Mouse (Mus musculus) cerebellum, adult (tissue): ENCODE data around the gene Kcnk18.

Experiments used
- ATAC-seq: cut with Nextera tagmentation; 2 replicates; pipeline ENCODE4 v1.9.2; 2017; ENCODE audit warnings: mild to moderate bottlenecking, moderate library complexity, mixed read lengths; ENCODE audit not compliant: insufficient number of reproducible peaks, low FRiP score, low TSS enrichment

Gene Kcnk18

DNA sequence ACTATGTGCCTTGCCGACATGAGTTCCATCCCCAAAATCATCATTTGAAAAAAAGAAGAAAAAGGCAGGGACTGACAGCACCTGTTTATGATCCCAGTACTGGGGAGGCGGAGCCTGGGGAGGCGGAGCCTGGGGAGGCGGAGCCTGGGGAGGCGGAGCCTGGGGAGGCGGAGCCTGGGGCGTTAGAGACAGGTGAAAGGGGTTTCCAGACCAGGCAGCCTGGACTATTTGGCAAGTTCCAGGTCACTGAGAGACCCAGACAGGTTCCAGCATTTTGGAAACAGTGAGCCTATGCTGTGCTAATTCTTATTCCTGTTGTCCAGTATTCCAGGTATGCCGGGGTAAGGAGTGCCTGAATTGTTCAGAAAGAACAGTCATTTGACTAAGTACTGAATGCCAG lies at the start of gene Kcnk18:
Gene Kcnk18, plus strand, starts transcription at position 224 of the 400 bp plus-strand sequence.
- ATAC-seq: no peak

DNA sequence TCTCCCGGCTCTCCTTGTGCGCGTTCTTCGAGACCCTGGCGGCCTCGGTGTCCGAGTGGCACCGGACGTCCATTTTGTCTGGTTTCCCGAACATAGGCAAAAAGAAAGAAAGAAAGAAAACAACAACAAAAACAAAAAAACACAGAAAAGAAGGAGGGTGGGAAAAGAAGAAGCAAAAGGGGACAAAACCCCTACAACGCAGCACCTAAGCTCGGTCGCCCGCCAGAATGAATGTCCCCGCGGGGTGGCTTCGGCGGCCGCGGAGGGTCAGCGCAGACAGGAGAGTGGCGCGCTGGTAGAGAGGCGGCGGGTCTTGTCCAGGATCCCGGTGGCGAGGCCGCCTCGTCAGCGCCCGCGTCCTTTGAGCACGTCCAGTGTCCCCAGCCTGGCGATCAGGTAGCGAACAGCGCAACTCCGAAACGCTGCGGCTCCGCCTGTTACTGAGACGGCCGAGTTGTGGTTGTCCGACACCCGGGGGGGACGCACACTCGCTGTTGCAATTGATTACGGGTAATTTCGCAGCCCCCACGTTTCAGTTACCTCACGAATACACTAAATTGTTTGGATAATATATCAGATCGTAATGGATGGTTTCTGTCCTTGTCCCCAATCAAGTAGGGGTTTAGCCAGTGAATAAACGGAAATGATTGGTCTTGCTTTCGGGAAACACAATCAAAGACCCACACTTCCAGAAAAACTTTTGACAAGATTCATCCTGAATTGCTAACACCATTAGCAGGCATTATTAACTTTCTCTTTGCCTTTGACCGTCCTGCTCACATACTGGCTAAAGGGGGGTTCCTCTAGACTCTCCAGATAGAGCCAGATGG lies 48.9 kb upstream of the Kcnk18 start, which contains the start of gene Vax1:
Gene Vax1, minus strand, starts transcription at position 121 of the 830 bp plus-strand sequence.
- ATAC-seq: no peak

DNA sequence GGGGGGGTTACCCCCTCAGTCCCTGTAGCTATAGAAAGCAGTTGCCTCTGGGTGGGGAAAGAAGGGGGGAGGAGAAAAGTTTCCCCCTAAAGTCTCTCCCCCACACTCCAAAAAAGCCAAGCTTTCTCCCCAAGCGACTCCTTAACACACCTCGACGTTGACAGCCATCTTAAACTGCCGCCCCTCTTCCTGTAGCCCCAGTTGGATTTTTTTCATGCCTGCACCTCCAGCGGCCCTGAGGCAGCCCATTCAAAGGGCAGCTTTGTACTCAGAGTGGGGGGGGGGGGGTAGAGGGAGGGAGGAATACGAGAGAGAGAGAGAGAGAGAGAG lies 48.3 kb upstream of the Kcnk18 start:
- ATAC-seq: no peak

DNA sequence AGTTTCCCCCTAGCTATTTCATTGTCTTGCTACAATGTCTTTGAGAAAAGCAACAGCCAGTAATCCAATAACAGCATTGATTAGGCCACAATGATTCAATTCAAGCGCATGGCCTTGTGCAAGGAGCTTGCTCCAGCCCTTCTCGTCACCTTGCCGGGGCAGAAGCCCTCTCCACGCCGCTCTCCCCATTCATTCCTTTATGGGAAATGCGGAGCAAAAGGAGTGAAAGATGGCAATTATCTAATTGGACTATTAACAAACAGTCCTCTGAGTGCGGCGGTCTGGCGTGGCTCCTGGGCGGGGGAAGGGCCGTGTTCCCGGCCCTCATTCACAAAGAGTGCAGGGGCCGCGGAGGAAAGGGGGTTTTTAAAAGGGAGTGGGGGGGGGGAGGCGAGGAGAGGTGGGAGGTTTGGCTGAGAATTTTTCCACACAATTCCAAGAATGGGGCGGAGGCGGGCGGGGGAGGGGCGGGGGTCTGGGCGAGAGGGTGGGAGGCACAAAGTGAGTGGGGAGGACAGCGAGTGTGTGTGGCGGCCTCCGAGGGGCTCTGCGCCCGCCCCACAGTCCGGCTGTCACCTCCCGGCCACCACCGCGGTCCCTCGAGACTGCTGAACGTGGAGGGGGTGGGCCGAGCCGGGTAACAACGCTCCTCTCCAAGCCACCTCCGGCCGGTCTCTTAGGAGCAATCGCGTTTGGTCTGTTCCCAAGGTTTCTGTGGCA lies 47.7 kb upstream of the Kcnk18 start:
- no peak for ATAC-seq

DNA sequence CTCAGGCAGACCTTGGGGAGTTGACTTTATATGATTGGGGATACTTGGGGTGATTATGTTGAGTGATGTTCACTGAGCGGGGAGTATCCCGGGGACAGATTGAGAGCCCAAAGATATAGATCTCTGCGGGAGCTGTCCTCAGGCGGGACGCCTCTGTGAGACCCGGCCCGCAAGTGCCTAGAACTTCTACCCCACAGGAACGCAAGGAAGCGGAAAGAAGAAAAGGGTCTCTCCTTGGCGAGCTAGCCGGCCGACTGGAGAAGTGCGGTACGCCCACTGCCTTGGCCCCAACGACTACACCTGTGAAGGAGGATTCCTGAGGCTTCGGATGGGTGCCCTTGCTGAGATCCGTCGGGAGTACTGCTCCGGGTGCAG lies 47.2 kb upstream of the Kcnk18 start:
- no peak for ATAC-seq

DNA sequence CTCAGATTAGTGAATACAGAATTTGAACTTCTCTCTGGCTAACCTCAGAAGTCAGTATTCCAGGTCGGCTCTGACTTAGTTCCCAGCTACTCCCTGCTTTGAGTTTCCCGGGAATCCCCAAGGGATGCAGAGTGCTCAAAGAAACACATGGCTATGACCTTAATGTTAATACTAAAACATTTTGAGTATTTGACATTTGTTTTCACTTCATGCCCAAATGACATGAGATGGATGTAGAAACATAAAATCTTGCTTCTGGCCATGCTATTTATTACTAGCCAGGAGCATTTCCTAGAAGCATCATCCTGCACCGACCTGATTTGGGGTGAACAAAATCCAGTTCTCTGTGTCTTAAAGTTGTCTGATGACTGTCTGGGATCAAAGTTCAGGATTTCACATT lies 46.2 kb upstream of the Kcnk18 start:
- ATAC-seq: no peak

DNA sequence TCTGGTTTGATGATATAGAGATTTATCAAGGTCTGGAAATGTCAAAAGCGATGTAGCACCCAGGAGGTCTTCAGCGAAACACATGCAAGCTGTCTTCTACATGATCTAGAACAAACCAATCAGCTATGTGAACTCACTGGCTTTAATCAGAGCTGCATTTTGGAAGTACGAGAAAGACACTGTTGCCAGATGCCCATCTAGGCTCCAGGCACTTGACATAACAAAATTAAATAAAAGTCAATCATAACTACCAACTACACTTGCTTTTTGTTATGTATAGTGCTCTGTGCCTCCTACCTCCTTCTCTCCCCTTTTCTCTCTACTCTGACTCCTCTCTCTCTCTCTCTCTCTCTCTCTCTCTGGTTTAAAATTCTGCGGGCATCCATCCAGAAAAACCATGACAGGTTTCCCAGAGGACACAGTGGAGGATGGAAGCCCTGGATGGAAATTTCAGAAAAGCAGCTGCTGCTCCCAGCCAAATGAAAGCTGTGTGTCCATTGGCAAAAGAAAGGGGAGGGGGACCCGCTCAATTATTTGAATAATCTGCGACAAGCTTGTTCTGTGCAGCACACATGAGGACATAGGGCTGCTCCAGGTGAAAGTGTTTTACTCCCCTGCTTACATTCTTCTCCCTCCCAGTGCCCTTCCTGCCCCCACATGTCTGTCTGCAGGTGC lies 45.5 kb upstream of the Kcnk18 start:
- ATAC-seq: no peak

DNA sequence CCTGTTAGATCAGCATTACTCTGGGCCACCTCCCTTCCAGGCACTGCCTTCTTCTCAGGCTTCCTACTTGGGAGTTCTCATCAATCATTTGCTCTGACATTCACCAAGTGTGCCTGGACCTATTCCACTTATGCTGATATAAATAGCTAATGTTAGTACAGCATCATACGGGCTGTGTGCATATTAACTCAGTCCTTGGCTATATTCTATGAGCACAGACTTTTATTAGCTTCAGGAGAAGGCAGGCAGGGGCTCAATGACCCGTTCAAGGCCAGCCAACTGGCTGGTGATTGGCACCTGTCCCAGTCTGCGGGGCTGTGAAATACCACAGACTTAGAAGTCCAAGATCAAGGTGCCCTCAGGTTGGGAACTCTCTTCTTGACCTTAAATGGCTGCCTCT lies 35.0 kb upstream of the Kcnk18 start:
- ATAC-seq: no peak

DNA sequence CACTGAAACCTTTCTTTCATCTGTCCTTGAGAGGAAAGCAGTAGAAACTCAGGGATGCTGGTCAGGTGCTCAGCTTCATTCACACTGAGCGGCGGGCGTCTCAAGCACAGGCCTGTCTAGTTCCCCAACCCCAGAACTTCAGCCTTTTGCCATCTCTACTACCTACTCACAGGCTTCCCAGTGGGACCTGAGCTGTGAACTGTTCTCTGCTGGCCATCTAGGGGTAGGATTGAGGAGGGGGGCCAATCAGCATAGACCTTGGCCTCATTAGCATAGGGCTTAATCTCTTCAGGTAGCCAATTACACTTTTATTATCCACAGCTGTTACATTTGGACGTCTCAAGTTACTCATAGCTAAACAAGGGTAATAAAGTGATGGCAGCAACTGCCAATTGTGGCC lies 30.0 kb upstream of the Kcnk18 start:
- ATAC-seq: no peak

DNA sequence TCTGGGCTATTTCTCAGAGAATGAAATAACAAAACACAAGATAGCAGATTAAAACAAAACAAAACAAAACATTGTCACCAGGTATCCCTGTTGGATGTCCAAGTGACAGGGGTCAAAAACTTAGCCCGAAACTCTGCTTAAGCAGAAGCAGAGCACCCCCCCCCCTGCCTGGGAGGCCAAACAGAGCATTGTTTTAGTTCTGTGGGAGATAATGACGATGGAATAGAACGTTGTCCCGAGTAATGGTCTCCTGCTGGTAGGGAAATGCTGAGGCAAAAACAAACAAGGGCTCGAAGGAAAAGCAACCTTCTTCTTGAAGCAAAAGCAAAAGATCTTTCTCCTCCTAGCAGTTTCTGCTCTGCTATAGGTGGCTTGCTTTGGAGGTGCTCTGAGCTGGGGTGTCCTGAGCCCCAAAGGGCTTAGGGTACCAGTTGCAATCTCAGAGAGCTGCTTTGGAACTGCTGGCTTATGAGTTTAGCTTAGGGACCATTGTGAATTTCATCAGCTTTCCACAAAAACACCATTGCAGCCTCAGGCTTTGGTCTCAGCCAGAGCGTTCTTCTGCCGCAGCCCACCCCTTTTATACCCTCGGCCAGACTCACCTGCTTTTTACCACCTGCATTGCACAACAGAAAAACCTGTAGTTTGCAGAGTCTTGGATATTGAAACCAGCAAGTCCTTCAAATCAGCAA lies 28.4 kb upstream of the Kcnk18 start:
- ATAC-seq: no peak

DNA sequence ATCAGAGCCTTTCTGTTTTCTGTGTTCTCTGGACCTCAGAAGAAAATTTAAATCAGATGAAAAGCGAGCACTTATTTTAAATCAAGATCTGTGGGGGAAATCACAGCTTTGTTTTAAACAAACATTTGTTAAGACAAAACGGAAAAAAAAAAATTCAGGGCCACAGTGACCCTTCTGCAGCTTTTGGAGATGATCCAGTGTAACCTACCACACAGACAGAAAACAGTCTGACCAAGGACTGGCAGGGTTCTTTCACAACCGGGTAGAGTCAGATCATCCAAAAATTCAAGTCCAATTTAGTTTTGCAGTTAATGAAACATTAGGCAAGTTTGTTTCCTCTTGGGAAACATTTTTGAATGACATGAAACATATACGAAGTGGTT lies 27.9 kb upstream of the Kcnk18 start:
- ATAC-seq: no peak

DNA sequence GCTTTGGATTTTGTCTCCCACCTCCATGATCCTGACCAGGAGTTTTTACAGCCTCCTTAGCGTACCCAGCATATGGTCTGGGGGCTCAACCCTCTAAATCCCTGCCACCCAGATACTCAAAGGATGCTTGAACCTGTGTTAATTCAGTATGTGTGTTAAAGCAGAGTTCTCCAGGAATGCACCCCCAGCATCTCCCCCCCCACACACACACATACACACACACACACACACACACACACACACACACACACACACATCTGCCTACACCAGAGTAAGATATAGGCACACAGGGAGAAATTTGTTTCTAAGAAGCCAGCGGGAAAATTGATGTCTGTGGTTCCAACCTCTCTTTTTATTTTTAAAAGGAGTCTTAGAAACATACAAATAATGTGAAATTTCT lies 26.5 kb upstream of the Kcnk18 start:
- ATAC-seq: no peak

DNA sequence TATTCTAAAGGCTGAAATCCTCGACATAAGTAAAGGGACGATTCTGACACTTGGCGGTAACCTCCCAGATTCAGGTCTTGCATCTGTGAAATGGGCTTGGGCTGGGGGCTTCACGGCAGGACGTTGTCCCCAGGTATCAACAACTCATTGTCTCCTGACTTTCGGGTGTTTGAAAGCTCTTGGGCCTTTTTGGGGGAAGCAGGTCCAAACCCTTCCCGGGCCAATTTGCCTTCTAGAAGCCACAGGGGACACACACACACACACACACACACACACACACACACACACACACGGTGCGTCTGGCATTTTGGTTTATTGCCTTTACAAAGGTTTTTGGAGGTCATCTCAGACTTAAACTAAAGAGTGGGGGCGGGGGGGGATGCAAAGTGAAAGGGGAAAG lies 25.6 kb upstream of the Kcnk18 start:
- ATAC-seq: no peak

DNA sequence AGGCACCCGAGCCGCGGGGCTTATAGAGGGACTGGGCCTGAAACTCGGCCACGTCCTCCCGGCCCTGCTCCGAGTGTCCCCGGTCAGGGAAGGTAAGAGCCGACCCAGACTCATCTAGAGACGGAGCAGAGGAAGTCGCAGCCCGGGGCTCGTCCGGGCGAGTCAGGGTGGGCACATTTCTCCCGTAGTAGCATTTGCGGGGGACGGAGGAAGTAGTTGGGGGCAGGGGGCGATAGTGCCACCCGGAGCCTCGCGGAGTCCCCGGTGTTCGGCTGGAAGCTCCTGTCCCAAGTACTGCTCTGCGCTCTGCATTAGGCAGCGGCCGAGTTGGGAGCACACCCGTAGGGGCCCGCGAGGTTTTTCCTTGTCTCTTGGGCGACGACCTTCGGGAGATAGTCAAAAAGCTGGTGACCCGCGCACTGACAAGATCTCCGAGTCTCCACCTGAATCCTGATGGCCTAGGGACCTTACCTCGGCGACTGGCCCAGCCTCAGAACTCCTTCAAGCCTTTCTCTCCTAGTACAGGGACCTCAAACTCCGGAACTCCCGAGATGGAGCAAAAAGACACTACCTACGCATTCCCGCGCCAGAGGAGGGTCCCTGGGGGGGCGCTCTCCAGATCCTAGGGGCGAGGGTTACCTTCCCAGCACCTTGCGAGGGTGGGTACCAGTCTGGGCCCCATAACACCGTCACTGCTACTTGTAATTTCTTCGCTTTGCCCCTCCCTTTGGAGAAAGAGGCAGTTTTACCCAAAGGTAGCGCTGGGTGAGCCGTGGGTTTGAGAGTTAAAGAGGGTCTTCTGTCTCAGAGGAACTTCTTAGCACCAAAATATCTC lies 24.8 kb upstream of the Kcnk18 start:
- ATAC-seq: 0 out of 2 replicates have a peak, but pooled peaks have one; percentile 26

DNA sequence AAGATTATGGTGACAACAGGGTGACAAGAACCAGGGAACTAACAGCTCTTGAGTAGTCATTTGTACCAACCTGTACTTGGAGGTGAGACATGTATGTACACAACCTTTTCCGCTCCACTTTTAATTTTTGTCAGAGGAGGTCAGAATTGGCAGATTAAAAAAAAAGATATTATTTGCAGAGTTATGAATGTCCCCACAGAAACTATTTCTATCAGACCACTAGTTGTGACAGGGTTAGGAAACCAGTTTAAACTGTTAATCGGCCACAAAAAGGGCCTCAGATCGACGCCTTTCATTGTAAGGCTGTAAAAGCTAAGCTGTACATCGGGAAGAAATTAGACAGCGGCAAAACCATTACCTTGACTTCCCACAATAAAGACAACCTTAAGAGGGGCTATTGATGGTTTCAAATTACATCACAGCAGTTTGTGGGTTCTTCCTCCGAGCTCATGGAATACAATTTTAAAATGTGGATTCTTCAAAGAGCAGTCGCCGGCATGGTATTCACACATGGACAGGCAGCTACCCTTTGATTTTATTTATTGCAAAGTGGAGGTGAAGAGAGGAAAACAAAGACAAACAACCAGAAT lies 23.7 kb upstream of the Kcnk18 start:
- ATAC-seq: no peak

DNA sequence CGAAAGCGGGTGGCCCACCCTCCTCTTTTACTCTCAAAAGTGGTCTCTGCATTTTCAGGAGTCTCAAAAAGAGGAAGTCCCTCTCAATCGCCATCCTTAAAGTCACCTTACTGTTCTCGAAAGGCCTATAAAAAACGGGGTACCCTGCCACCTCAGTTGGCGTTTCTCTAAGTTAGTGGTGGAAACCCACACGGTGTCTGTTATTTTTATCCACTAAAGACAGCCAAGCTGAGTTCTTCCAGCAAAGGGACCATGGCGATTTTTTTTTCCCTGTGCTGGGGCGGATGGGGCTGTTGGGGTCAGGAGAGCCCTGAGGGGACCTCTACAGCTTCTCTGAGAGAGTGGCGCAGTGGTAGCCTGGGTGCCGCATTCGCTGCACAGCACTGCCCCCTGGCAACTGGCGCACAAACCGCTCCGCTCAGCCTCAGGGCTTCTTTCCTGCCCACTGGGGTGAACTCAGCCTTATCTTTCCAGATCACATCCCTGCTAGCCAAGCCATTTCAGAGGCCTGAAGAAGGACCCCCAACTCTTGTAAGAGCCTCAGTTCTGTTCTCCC lies 22.8 kb upstream of the Kcnk18 start:
- ATAC-seq: no peak

DNA sequence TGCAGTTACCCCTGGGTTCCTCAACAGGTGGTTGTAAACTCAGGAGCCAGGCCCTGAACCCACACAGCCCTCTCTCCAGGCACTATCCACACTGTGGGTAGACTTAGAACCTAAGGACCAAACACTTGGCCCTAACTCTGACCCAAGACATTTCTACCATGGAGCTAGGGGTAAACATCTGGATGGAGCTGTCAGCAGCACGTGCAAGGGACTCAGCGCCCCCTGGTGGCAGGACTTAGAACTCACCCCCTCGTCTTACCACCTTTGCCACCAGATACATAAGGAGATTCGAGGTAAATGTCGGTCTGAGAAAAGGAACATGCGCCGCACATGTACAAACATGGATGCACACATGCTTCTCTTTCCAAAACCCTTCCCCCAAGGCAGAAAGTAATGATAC lies 20.9 kb upstream of the Kcnk18 start:
- ATAC-seq: no peak

DNA sequence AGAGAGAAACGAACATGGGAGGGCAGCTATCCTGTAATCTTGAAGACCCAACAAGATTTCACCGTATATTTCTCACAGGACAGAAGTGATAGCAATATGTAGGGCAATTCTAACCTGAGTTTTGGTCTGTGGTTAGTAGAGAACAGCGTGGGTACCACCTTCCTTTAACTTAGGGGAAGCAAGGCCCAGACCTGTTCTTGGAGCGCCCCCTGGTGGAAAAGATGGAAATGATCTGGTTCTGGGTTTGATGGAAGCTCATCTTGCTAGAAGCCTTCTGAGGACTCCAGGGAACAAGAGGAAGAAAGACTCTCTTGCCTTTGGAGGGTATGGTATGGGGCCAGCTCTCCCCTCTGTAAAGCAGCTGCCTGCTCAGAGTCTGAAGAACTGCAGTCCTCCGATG lies 10.5 kb upstream of the Kcnk18 start:
- no peak for ATAC-seq

DNA sequence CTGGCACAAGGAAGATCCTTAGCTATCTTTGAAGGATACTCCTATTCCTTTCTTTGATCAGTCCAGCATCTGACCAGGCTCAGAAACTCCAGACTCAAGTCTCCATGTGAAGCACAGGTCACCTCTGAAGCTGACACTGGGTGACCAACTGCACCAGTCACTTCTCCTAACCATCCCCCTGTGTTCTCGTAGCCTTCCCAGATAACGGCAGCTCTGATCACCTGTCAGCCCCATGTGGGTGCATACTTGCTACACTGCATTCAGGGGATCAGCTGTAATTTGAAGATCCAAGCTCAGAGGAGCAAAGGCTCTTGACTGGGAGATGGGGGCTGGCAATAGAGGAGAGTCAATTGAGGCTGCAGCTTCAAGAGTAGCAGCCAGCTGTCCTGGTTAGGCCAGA lies 10.0 kb upstream of the Kcnk18 start:
- no peak for ATAC-seq
